Mouse (Mus musculus) midbrain, embryonic 14.5 days (tissue): ENCODE results near the gene Grin2a. TPM values are rescaled to one million over a fixed set of nuclear protein-coding genes. Genes with fewer than 3 reads are reported as not detected.

Source experiments
- ATAC-seq: fragments of 200-750 bp; cut with Nextera tagmentation; 2 replicates; pipeline ENCODE4 v1.8.0; 2017; ENCODE audit warnings: moderate number of reproducible peaks, moderate library complexity; ENCODE audit not compliant: low FRiP score, low TSS enrichment
- DNase-seq: peaks from one replicate; pipeline ENCODE4 v3.0.0-alpha.2; 2015
- H3K27ac ChIP-seq: fragments of 300-500 bp; sonication (generic); replicated peaks from 2 replicates; pipeline ENCODE4 v1.5.1; 2014; ENCODE audit warnings: mild to moderate bottlenecking, low read depth, low read length, moderate library complexity
- H3K27me3 ChIP-seq: fragments of 300-500 bp; sonication (generic); 2 replicates; pipeline ENCODE4 v1.6.1; 2014; ENCODE audit warnings: low read length, control low read depth, mixed read lengths; ENCODE audit not compliant: control insufficient read depth, insufficient read depth
- H3K36me3 ChIP-seq: fragments of 300-500 bp; sonication (generic); 2 replicates; pipeline ENCODE4 v1.6.1; 2014; ENCODE audit warnings: low read length, control low read depth; ENCODE audit not compliant: control insufficient read depth, insufficient read depth
- H3K4me1 ChIP-seq: fragments of 300-500 bp; sonication (generic); 2 replicates; pipeline ENCODE4 v1.6.1; 2014; ENCODE audit warnings: mild to moderate bottlenecking, antibody characterized with exemption, low read length, control low read depth; ENCODE audit not compliant: control insufficient read depth, insufficient read depth
- H3K4me2 ChIP-seq: fragments of 300-500 bp; sonication (generic); 2 replicates; pipeline ENCODE4 v1.6.1; 2014; ENCODE audit warnings: mild to moderate bottlenecking, low read length, moderate library complexity
- H3K4me3 ChIP-seq: fragments of 300-500 bp; sonication (generic); replicated peaks from 2 replicates; pipeline ENCODE4 v1.5.1; 2014; ENCODE audit warnings: low read depth, low read length
- H3K9ac ChIP-seq: fragments of 300-500 bp; sonication (generic); replicated peaks from 2 replicates; pipeline ENCODE4 v1.6.1; 2014; ENCODE audit warnings: mild to moderate bottlenecking, low read length, moderate library complexity
- H3K9me3 ChIP-seq: fragments of 300-500 bp; sonication (generic); 2 replicates; pipeline ENCODE4 v1.6.1; 2016; ENCODE audit warnings: low read length, control low read depth, mixed read lengths; ENCODE audit not compliant: control insufficient read depth
- WGBS: fragments of 180-500 bp; shearing (Covaris S2); extraction: QIAGEN DNeasy Blood & Tissue Kit; methylation state at CpG from one replicate; pipeline ENCODE4 v1.1.7; 2014; 5-methylcytosine and 5-hydroxymethylcytosine counted together
- polyA plus RNA-seq: library from polyadenylated mRNA; unstranded; fragments of >200 nt; fragmentation: Nextera tagmentation; extraction: Ambion mirVana; gene quantifications from 2 replicates; pipeline ENCODE4 v1.2.1, GENCODE M21; 2014

Gene Grin2a
- polyA plus RNA-seq, 1 experiment from 2014 or later = 2.4 TPM

DNA sequence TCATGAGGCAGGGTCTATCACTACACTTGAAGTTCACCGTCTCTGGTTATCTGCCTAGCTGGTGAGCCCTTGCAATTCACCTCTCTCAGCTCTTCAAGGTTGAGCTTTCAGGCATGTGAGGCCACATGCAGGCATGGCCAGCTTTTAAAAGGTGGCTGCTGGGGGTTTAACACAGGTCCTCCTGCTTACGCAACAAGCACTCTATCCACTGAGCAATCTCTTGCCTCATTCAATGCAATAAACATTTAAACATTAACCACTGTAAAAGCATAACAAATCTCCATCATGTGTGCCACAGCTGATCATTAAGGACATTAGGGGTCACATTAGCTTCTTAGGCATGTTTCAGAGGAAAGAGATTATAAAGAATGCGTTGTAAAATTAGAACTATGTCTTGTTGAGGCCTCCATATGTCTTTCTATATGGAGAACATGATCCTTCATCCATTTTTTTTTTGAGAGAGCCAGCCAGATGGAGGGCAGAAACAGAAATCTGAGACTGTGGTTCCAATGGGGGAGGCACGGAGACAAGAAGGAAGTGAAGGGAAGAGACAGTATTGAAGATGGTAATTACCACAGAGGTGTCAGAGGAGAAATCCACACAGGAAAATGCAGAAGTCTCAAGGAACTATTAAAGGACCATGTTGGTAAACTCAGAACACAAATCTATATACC lies 170.8 kb downstream of the Grin2a start:
- H3K4me2 ChIP-seq = no peak overlapping the region
- no peaks in the 10 kb centered on the region for H3K4me1 ChIP-seq
- no peak overlapping the region for H3K27ac ChIP-seq
- WGBS = 93% methylated on average over 4 of the region's 4 CpGs
- DNase-seq = no peak
- H3K9ac ChIP-seq = no peak overlapping the region
- no peaks in the 10 kb centered on the region for H3K36me3 ChIP-seq
- H3K9me3 ChIP-seq = no peaks in the 10 kb centered on the region
- no peak overlapping the region for H3K4me3 ChIP-seq
- no peak for ATAC-seq
- no peaks in the 10 kb centered on the region for H3K27me3 ChIP-seq

GRCm38 (mm10) chr16:9823686-9824085 lies 171.7 kb downstream of the Grin2a start:
- Histone ChIP-seq H3K36me3 (no peaks in the 10 kb centered on the region), H3K9ac (no peak overlapping the region), H3K4me2 (no peak overlapping the region), H3K4me1 (no peaks in the 10 kb centered on the region), H3K27me3 (no peaks in the 10 kb centered on the region), H3K27ac (no peak overlapping the region), H3K4me3 (no peak overlapping the region), H3K9me3 (no peaks in the 10 kb centered on the region)
- ATAC-seq (no peak), DNase-seq (no peak)

- H3K4me3 ChIP-seq = no peak overlapping the region
- DNase-seq (peak; percentile 6), ATAC-seq (no peak)
- no peak overlapping the region for H3K4me2 ChIP-seq
- H3K9ac ChIP-seq = no peak overlapping the region
- no peaks in the 10 kb centered on the region for H3K36me3 ChIP-seq
- H3K4me1 ChIP-seq = no peaks in the 10 kb centered on the region
- H3K27me3 ChIP-seq = no peaks in the 10 kb centered on the region
- no peak overlapping the region for H3K27ac ChIP-seq
- H3K9me3 ChIP-seq = no peaks in the 10 kb centered on the region
- 10% methylated on average over 3 of the region's 3 CpGs for WGBS
These were observed 175.9 kb downstream of the Grin2a start for GRCm38 (mm10) chr16:9819508-9819907.

DNA sequence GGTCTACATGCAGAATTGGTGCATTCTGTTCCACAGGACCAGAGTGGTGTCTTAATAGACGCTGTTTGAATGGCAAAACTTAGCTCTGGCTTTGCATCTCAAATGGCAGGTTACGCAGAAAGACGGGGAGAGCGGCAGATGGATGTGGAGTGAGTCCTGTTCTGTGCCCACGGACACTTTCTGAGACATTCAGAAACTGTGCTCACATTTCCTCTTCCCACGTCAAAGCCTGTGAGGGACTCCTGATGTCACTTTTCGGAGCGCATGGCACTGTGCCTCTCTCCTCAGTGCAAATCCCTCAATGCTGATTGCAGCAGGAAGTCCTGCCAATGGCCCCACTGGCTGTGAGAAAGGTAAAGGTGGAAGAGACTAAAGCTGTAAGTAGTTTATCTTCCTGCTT lies 194.0 kb downstream of the Grin2a start:
- Histone ChIP-seq H3K27ac (no peak overlapping the region), H3K9me3 (no peaks in the 10 kb centered on the region), H3K9ac (no peak overlapping the region), H3K36me3 (no peaks in the 10 kb centered on the region), H3K27me3 (no peaks in the 10 kb centered on the region), H3K4me3 (no peak overlapping the region), H3K4me2 (no peak overlapping the region), H3K4me1 (no peaks in the 10 kb centered on the region)
- no peak for ATAC-seq
- 85% methylated on average over 8 of the region's 8 CpGs for WGBS
- DNase-seq = no peak

DNA sequence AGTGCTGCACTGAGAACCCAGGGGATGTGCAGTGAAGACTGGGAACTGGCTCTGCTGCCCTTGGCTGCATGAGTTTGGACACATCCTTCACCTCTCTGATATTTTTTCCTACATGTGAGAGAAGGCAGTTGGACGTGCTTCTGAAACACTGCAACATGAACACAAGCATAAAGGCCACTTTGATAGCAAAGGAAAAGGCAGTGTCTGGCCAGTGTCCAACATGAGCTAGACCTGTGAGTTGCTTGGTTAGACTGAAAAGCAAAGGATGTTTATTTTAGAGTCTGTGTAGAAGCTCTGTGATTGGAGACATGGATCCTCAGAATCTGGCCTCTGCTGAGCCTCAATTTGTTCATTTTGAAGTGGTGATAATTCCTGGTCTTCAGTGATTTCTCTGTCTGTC lies 195.1 kb downstream of the Grin2a start:
- H3K27ac ChIP-seq = no peak overlapping the region
- no peak for DNase-seq
- H3K4me1 ChIP-seq = no peaks in the 10 kb centered on the region
- H3K36me3 ChIP-seq = no peaks in the 10 kb centered on the region
- H3K27me3 ChIP-seq = no peaks in the 10 kb centered on the region
- no peak for ATAC-seq
- WGBS = 72% methylated on average over 1 of the region's 1 CpGs
- H3K9me3 ChIP-seq = no peaks in the 10 kb centered on the region
- H3K4me3 ChIP-seq = no peak overlapping the region
- H3K4me2 ChIP-seq = no peak overlapping the region
- no peak overlapping the region for H3K9ac ChIP-seq

DNA sequence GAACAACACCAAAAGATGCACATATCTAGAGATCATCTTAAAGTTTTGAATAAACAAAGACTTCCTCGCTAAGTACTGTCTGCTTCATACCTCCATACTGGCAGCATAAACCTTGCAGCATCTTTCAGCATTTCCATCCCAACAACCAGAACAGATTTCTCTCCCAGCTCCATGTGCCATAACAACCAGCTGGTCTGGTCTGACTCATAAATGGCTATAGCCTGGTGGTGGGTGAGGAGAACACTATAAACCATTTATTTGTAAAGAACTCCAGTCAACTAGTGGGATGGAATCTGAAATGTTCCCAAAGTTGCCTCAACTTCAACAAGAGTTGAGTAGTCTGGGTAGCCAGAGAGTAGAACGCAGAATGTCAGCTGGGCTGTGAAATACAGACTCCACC lies 202.4 kb downstream of the Grin2a start:
- H3K27me3 ChIP-seq = no peaks in the 10 kb centered on the region
- H3K9me3 ChIP-seq = no peaks in the 10 kb centered on the region
- no peak overlapping the region for H3K9ac ChIP-seq
- ATAC-seq (no peak), DNase-seq (no peak)
- H3K27ac ChIP-seq = no peak overlapping the region
- no peaks in the 10 kb centered on the region for H3K4me1 ChIP-seq
- 93% methylated on average over 2 of the region's 2 CpGs for WGBS
- no peak overlapping the region for H3K4me3 ChIP-seq
- no peak overlapping the region for H3K4me2 ChIP-seq
- H3K36me3 ChIP-seq = no peaks in the 10 kb centered on the region

DNA sequence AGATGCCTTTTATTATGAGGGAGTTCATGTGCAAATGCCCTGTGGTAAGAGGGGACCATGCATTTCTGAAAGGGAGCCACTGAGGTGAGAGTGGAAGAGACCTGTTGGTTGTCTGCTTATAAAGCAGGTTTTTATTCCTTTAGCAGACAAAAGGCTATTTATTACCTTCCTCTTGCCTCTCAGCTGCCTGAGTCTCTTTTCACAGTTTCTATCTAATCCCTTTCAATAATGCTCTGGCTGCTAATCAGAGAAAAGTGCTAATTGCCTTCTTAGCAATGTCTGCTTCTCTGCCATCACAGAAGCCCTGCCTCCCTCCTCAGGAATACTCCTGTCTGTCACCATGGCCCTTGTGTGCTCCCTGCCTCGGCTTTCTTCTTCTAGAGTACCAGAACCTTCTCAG lies 209.1 kb downstream of the Grin2a start:
- no peak overlapping the region for H3K4me2 ChIP-seq
- no peaks in the 10 kb centered on the region for H3K9me3 ChIP-seq
- no peaks in the 10 kb centered on the region for H3K4me1 ChIP-seq
- WGBS = 85% methylated on average over 1 of the region's 1 CpGs
- H3K9ac ChIP-seq = no peak overlapping the region
- H3K27me3 ChIP-seq = no peaks in the 10 kb centered on the region
- no peak overlapping the region for H3K4me3 ChIP-seq
- H3K27ac ChIP-seq = no peak overlapping the region
- DNase-seq (no peak), ATAC-seq (no peak)
- no peaks in the 10 kb centered on the region for H3K36me3 ChIP-seq

DNA sequence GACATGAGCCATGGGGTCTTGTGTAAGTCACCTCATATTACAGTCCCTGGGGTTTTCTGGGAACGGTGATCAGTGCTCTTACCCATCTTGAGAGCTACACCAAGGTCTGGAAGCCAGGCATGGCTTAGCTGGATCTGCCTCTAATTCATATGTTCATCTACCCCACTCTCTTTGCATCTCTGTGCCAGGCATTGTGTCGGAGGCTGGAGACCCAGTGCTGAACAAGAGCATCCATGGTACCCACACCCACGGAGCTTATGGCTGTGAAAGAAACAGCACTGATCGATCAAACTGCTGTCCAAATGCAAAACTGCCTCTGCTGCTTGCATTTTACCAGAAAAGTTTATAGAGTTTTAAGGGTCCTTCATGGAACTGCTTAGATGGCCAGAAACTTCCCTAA lies 209.5 kb downstream of the Grin2a start:
- 95% methylated on average over 4 of the region's 4 CpGs for WGBS
- DNase-seq (no peak), ATAC-seq (no peak)
- Histone ChIP-seq H3K27me3 (no peaks in the 10 kb centered on the region), H3K27ac (no peak overlapping the region), H3K9ac (no peak overlapping the region), H3K36me3 (no peaks in the 10 kb centered on the region), H3K4me2 (no peak overlapping the region), H3K4me3 (no peak overlapping the region), H3K4me1 (no peaks in the 10 kb centered on the region), H3K9me3 (no peaks in the 10 kb centered on the region)

GRCm38 (mm10) chr16:9768981-9769380 lies 226.4 kb downstream of the Grin2a start:
- Histone ChIP-seq H3K27ac (no peak overlapping the region), H3K4me3 (no peak overlapping the region), H3K9me3 (no peaks in the 10 kb centered on the region), H3K4me1 (no peaks in the 10 kb centered on the region), H3K36me3 (no peaks in the 10 kb centered on the region), H3K9ac (no peak overlapping the region), H3K27me3 (no peaks in the 10 kb centered on the region), H3K4me2 (no peak overlapping the region)
- 78% methylated on average over 1 of the region's 1 CpGs for WGBS
- DNase-seq (no peak), ATAC-seq (no peak)
